ENCODE assay signal across 20 mouse cellular contexts in the genomic region with DNA sequence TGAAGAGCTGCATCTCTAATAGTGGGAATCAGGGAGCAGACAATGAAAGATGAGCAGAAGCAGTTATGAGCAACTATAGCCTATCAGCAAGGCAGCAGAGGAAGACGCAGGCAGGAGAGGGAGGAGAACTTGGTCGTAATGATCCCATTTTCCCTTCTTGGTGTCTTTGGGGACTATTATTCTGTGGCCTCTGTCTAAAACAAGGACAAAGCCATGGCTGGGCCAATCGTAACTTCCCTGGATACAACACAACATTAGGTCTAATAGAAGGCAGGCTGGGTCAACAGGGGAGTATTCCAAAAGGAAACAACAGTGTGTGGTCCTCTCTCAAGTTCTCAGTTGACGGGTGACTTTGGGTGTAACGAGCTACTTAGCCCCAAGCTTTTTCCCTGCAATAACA.
A peak's percentile ranks its signal among the peaks of the same experiment; 100 is the strongest.
DNase-seq lines count a peak whose midpoint lies in the region; ATAC-seq lines count a peak whose summit lies in the region.
"Had no signal": no experiment of that assay in that cellular context is flagged by ENCODE, and none has a peak within 500 bp of the region (broad histone marks: within the 10 kb centered on the region; RNA-seq: fewer than 3 reads in every experiment).

No protein-coding gene starts in this region.

- peak; percentile 14 to 31 for DNase-seq in heart, adult 18-20 months
- DNase-seq in heart, postnatal 14 days: no peak
- DNase-seq in embryonic facial prominence, embryonic 10.5 days (ENCODE audit: low spot score): no peak
- no peak for DNase-seq in embryonic facial prominence, embryonic 14.5 days (ENCODE audit: low spot score)
- no peak for DNase-seq in spleen, postnatal 4 days (ENCODE audit: low spot score in 2 of 2)
- DNase-seq in hindbrain, embryonic 14.5 days (ENCODE audit: low spot score): no peak
- DNase-seq: adrenal gland, adult 2 months; adrenal gland, postnatal 10 days; adrenal gland, postnatal 25 days; cerebellum, adult 11 months; cerebellum, adult 18-20 months; cerebellum, adult 8-10 months; cerebellum, adult 9-11 months; cerebellum, postnatal 14 days; cerebellum, postnatal 36 days; embryo, embryonic 11 days; forebrain, postnatal 0 days had no signal

- H3K9ac ChIP-seq in embryonic facial prominence, embryonic 12.5 days: no peak overlapping the region
- no peak overlapping the region for H3K9ac ChIP-seq in embryonic facial prominence, embryonic 14.5 days (ENCODE audit: low read depth, low read length)
- H3K9ac ChIP-seq in hindbrain, embryonic 14.5 days: no peak overlapping the region
- H3K9ac ChIP-seq in forebrain, embryonic 12.5 days: no peak overlapping the region
- H3K9ac ChIP-seq: forebrain, embryonic 15.5 days; forebrain, postnatal 0 days had no signal

- H3K9me3 ChIP-seq in embryonic facial prominence, embryonic 10.5 days: no peaks in the 10 kb centered on the region
- no peaks in the 10 kb centered on the region for H3K9me3 ChIP-seq in embryonic facial prominence, embryonic 12.5 days
- no peaks in the 10 kb centered on the region for H3K9me3 ChIP-seq in embryonic facial prominence, embryonic 14.5 days (ENCODE audit: control insufficient read depth, low read length)
- H3K9me3 ChIP-seq in hindbrain, embryonic 14.5 days (ENCODE audit: control insufficient read depth, low read length): no peaks in the 10 kb centered on the region
- H3K9me3 ChIP-seq in forebrain, embryonic 12.5 days: no peaks in the 10 kb centered on the region
- H3K9me3 ChIP-seq: forebrain, embryonic 15.5 days had no signal

- H3K4me3 ChIP-seq in embryonic facial prominence, embryonic 10.5 days: no peak overlapping the region
- H3K4me3 ChIP-seq in embryonic facial prominence, embryonic 12.5 days: no peak overlapping the region
- no peak overlapping the region for H3K4me3 ChIP-seq in embryonic facial prominence, embryonic 14.5 days (ENCODE audit: low read depth, low read length)
- H3K4me3 ChIP-seq in hindbrain, embryonic 14.5 days (replicated peaks; ENCODE audit: low read length): no peak overlapping the region
- H3K4me3 ChIP-seq in forebrain, embryonic 12.5 days (replicated peaks): no peak overlapping the region
- H3K4me3 ChIP-seq: forebrain, embryonic 15.5 days had no signal

- intact Hi-C loops in heart, postnatal 14 days (cut with DNase I): no loop called here

- no peak overlapping the region for H3K4me2 ChIP-seq in embryonic facial prominence, embryonic 12.5 days (replicated peaks)
- no peak overlapping the region for H3K4me2 ChIP-seq in embryonic facial prominence, embryonic 14.5 days (ENCODE audit: low read depth, low read length)
- no peak overlapping the region for H3K4me2 ChIP-seq in hindbrain, embryonic 14.5 days (replicated peaks)
- no peak overlapping the region for H3K4me2 ChIP-seq in forebrain, embryonic 12.5 days
- H3K4me2 ChIP-seq: forebrain, embryonic 15.5 days had no signal

- peak overlapping the region; percentile 40 for H3K27ac ChIP-seq in embryonic facial prominence, embryonic 10.5 days (replicated peaks)
- H3K27ac ChIP-seq in embryonic facial prominence, embryonic 12.5 days: peak overlapping the region; percentile 23; the same call in 1 of the 2 replicates
- peak overlapping the region; percentile 24; the same call in 1 of the 2 replicates for H3K27ac ChIP-seq in embryonic facial prominence, embryonic 14.5 days (replicated peaks; ENCODE audit: low read depth, low read length)
- H3K27ac ChIP-seq in hindbrain, embryonic 14.5 days: no peak overlapping the region
- no peak overlapping the region for H3K27ac ChIP-seq in forebrain, embryonic 12.5 days
- H3K27ac ChIP-seq: forebrain, embryonic 15.5 days had no signal

- 71% methylated on average over 5 of the region's 5 CpGs for WGBS in embryonic facial prominence, embryonic 10.5 days
- 61% methylated on average over 5 of the region's 5 CpGs for WGBS in embryonic facial prominence, embryonic 12.5 days
- 56% methylated on average over 5 of the region's 5 CpGs for WGBS in embryonic facial prominence, embryonic 14.5 days
- WGBS in hindbrain, embryonic 14.5 days: 82% methylated on average over 5 of the region's 5 CpGs
- 79% methylated on average over 5 of the region's 5 CpGs for WGBS in forebrain, embryonic 12.5 days

- no peaks in the 10 kb centered on the region for H3K36me3 ChIP-seq in embryonic facial prominence, embryonic 10.5 days (replicated peaks)
- no peaks in the 10 kb centered on the region for H3K36me3 ChIP-seq in embryonic facial prominence, embryonic 12.5 days
- H3K36me3 ChIP-seq in embryonic facial prominence, embryonic 14.5 days (ENCODE audit: control insufficient read depth, insufficient read depth, low read length): no peaks in the 10 kb centered on the region
- H3K36me3 ChIP-seq in hindbrain, embryonic 14.5 days (replicated peaks; ENCODE audit: control insufficient read depth, insufficient read depth): no peaks in the 10 kb centered on the region
- no peaks in the 10 kb centered on the region for H3K36me3 ChIP-seq in forebrain, embryonic 12.5 days (replicated peaks)
- H3K36me3 ChIP-seq: forebrain, embryonic 15.5 days had no signal

- ATAC-seq in embryonic facial prominence, embryonic 12.5 days (ENCODE audit: insufficient number of reproducible peaks, insufficient read depth, low FRiP score, low TSS enrichment): no peak
- ATAC-seq in embryonic facial prominence, embryonic 14.5 days (ENCODE audit: low read depth): no peak
- no peak for ATAC-seq in hindbrain, embryonic 14.5 days (ENCODE audit: low FRiP score)
- ATAC-seq in forebrain, embryonic 12.5 days (ENCODE audit: low FRiP score): no peak
- ATAC-seq: forebrain, embryonic 15.5 days; forebrain, postnatal 0 days had no signal

- H3K4me1 ChIP-seq in embryonic facial prominence, embryonic 10.5 days: peaks cover 30% of the 10 kb centered on the region
- peaks cover 34% of the 10 kb centered on the region for H3K4me1 ChIP-seq in embryonic facial prominence, embryonic 12.5 days
- peaks cover 36% of the 10 kb centered on the region for H3K4me1 ChIP-seq in embryonic facial prominence, embryonic 14.5 days (ENCODE audit: control insufficient read depth, insufficient read depth, low read length)
- H3K4me1 ChIP-seq in hindbrain, embryonic 14.5 days (replicated peaks; ENCODE audit: control insufficient read depth, insufficient read depth, low read length): no peaks in the 10 kb centered on the region
- H3K4me1 ChIP-seq in forebrain, embryonic 12.5 days: no peaks in the 10 kb centered on the region
- H3K4me1 ChIP-seq: forebrain, embryonic 15.5 days had no signal

- H3K27me3 ChIP-seq in embryonic facial prominence, embryonic 10.5 days (replicated peaks; ENCODE audit: low read depth, poor library complexity, severe bottlenecking): no peaks in the 10 kb centered on the region
- H3K27me3 ChIP-seq in embryonic facial prominence, embryonic 12.5 days: no peaks in the 10 kb centered on the region
- 0 out of 2 replicates have a peak, but pooled peaks cover 3% of the 10 kb centered on the region for H3K27me3 ChIP-seq in embryonic facial prominence, embryonic 14.5 days (replicated peaks; ENCODE audit: control insufficient read depth, insufficient read depth, low read length)
- H3K27me3 ChIP-seq in hindbrain, embryonic 14.5 days (ENCODE audit: control insufficient read depth, insufficient read depth, low read length): no peaks in the 10 kb centered on the region
- no peaks in the 10 kb centered on the region for H3K27me3 ChIP-seq in forebrain, embryonic 12.5 days
- H3K27me3 ChIP-seq: forebrain, embryonic 15.5 days had no signal

Comparison
In these comparisons a context has a peak if more than half of its experiments do, and no peak if none do; other contexts are left out.
1. DNase-seq: peak in heart, adult 18-20 months (2 of 2); none in heart, postnatal 14 days (0 of 2), embryonic facial prominence, embryonic 10.5 days (single experiment), embryonic facial prominence, embryonic 14.5 days (single experiment), spleen, postnatal 4 days (0 of 2) and hindbrain, embryonic 14.5 days (single experiment).
2. H3K27ac ChIP-seq: peak in embryonic facial prominence, embryonic 10.5 days (single experiment), embryonic facial prominence, embryonic 12.5 days (single experiment) and embryonic facial prominence, embryonic 14.5 days (single experiment); none in hindbrain, embryonic 14.5 days (single experiment) and forebrain, embryonic 12.5 days (single experiment).